Mouse (Mus musculus): ENCODE measurements around the gene Ctrl. TPM values are rescaled to one million over a fixed set of nuclear protein-coding genes. Genes with fewer than 3 reads are reported as not detected.
A peak's percentile ranks its signal among the peaks of the same experiment; 100 is the strongest.

Gene Ctrl
- polyA plus RNA-seq, 1 experiment from 2014 or later: 1.1 TPM

GRCm38 (mm10) chr8:105965905-105966341 is 32.3 kb upstream of the Ctrl start, which contains the start of gene Slc12a4:
Gene Slc12a4 (minus strand): TSS chr8:105966097.
- Histone ChIP-seq H3K27ac (ENCODE audit: low read depth, low read length) (no peak within 1 kb of the TSS), H3K4me1 (replicated peaks; ENCODE audit: control insufficient read depth, insufficient read depth, low read length) (0 out of 2 replicates have a peak, but pooled peaks cover 6% of the 10 kb centered on the region), H3K4me3 (ENCODE audit: low read depth, low read length) (peak within 1 kb of the TSS; percentile 55), H3K9ac (ENCODE audit: low read length) (peak within 1 kb of the TSS; percentile 62), H3K27me3 (ENCODE audit: control insufficient read depth, insufficient read depth, low read length) (peaks cover 19% of the 10 kb centered on the region), H3K9me3 (ENCODE audit: control insufficient read depth, low read length) (no peaks in the 10 kb centered on the region), H3K36me3 (ENCODE audit: control insufficient read depth, insufficient read depth, low read length) (no peaks in the 10 kb centered on the region), H3K4me2 (ENCODE audit: low read depth, low read length, severe bottlenecking) (peak within 1 kb of the TSS; percentile 82)
- WGBS: 2% methylated on average over 44 of the region's 47 CpGs
- DNase-seq (ENCODE audit: low spot score) (peak; percentile 83), ATAC-seq (replicated peaks; ENCODE audit: low FRiP score) (peak; percentile 78)

GRCm38 (mm10) chr8:105965266-105965904 is 31.7 kb upstream of the Ctrl start:
- 4% methylated on average over 40 of the region's 40 CpGs for WGBS
- Histone ChIP-seq H3K4me2 (ENCODE audit: low read depth, low read length, severe bottlenecking) (peak overlapping the region; percentile 82), H3K27ac (ENCODE audit: low read depth, low read length) (no peak overlapping the region), H3K4me1 (replicated peaks; ENCODE audit: control insufficient read depth, insufficient read depth, low read length) (0 out of 2 replicates have a peak, but pooled peaks cover 6% of the 10 kb centered on the region), H3K36me3 (ENCODE audit: control insufficient read depth, insufficient read depth, low read length) (no peaks in the 10 kb centered on the region), H3K4me3 (ENCODE audit: low read depth, low read length) (peak overlapping the region; percentile 55), H3K27me3 (ENCODE audit: control insufficient read depth, insufficient read depth, low read length) (peaks cover 19% of the 10 kb centered on the region), H3K9ac (ENCODE audit: low read length) (peak overlapping the region; percentile 62), H3K9me3 (ENCODE audit: control insufficient read depth, low read length) (no peaks in the 10 kb centered on the region)
- ATAC-seq (replicated peaks; ENCODE audit: low FRiP score): peak; percentile 76
- DNase-seq (ENCODE audit: low spot score): no peak

DNA sequence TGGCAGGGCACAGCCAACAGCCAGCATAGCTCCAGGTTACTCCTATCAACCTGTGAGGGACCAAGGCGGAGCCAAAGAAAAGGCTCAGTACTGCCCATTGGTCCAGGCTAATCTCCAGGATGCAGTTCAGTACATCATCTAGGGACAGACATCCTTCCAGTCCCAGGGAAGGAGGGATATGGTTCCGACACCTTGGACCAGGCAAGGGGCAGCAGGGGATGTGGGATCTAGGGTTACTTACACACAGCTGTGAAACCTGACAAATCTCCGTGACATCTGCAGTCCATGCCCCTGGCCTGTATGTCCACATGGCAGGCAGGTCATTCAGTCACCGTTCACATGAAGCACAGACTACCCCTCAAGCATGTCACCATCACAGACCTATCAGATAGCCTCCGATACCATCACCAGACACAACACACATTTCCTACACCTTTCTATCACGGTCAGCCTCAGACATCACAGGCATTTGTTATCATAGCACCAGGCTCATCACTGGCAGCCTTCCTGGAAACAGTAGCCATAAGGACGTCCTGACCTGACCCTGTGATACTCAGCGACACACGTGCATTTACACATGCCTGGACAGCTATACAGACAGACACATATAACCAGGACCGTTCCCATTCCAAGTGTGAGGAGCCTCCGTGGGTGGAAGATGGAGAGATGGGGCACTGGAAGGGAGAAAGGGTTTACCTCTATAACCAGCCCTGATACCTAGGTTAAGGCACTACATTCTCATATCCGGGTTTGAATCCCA is 31.0 kb upstream of the Ctrl start:
- peaks cover 19% of the 10 kb centered on the region for H3K27me3 ChIP-seq (ENCODE audit: control insufficient read depth, insufficient read depth, low read length)
- peak overlapping the region; percentile 82; the same call in 1 of the 2 replicates for H3K4me2 ChIP-seq (ENCODE audit: low read depth, low read length, severe bottlenecking)
- H3K36me3 ChIP-seq (ENCODE audit: control insufficient read depth, insufficient read depth, low read length): no peaks in the 10 kb centered on the region
- DNase-seq (ENCODE audit: low spot score): no peak
- 72% methylated on average over 12 of the region's 12 CpGs for WGBS
- 0 out of 2 replicates have a peak, but pooled peaks cover 6% of the 10 kb centered on the region for H3K4me1 ChIP-seq (replicated peaks; ENCODE audit: control insufficient read depth, insufficient read depth, low read length)
- H3K4me3 ChIP-seq (ENCODE audit: low read depth, low read length): peak overlapping the region; percentile 55; the same call in 1 of the 2 replicates
- no peak for ATAC-seq (replicated peaks; ENCODE audit: low FRiP score)
- H3K27ac ChIP-seq (ENCODE audit: low read depth, low read length): no peak overlapping the region
- no peaks in the 10 kb centered on the region for H3K9me3 ChIP-seq (ENCODE audit: control insufficient read depth, low read length)
- peak overlapping the region; percentile 62; the same call in 1 of the 2 replicates for H3K9ac ChIP-seq (ENCODE audit: low read length)

DNA sequence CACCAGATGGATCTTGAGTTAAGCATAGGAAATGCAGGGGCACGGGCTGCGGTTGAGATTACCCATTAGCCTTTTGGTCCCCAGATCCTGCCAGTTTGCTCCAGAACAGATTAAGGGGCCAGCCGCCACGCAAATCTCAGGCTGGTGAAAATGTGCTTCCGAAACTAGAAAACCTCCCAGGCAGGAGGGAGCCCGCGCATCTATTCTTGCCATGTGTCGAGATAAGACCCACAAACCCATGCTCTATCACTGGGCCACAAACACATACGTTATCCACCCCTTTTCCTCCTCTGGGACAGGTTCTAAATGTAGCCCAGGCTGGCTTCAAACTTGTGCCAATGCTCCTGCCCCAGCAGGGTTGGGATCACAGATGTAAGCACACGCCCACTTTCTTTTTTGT is 27.9 kb upstream of the Ctrl start:
- DNase-seq (ENCODE audit: low spot score): no peak
- WGBS: 86% methylated on average over 10 of the region's 10 CpGs

GRCm38 (mm10) chr8:105961101-105961500 is 27.4 kb upstream of the Ctrl start:
- no peaks in the 10 kb centered on the region for H3K36me3 ChIP-seq (ENCODE audit: control insufficient read depth, insufficient read depth, low read length)
- peak; percentile 46 for DNase-seq (ENCODE audit: low spot score)
- no peaks in the 10 kb centered on the region for H3K9me3 ChIP-seq (ENCODE audit: control insufficient read depth, low read length)
- no peak for ATAC-seq (replicated peaks; ENCODE audit: low FRiP score)
- no peak overlapping the region for H3K9ac ChIP-seq (ENCODE audit: low read length)
- no peak overlapping the region for H3K27ac ChIP-seq (ENCODE audit: low read depth, low read length)
- H3K4me1 ChIP-seq (replicated peaks; ENCODE audit: control insufficient read depth, insufficient read depth, low read length): 0 out of 2 replicates have a peak, but pooled peaks cover 4% of the 10 kb centered on the region
- H3K4me3 ChIP-seq (ENCODE audit: low read depth, low read length): no peak overlapping the region
- WGBS: 73% methylated on average over 14 of the region's 14 CpGs
- peaks cover 12% of the 10 kb centered on the region for H3K27me3 ChIP-seq (ENCODE audit: control insufficient read depth, insufficient read depth, low read length)
- H3K4me2 ChIP-seq (ENCODE audit: low read depth, low read length, severe bottlenecking): no peak overlapping the region

More for the DNA sequence above, 27.9 kb upstream of the Ctrl start:
- ATAC-seq (replicated peaks; ENCODE audit: low FRiP score): no peak
- no peak overlapping the region for H3K4me2 ChIP-seq (ENCODE audit: low read depth, low read length, severe bottlenecking)
- no peak overlapping the region for H3K9ac ChIP-seq (ENCODE audit: low read length)
- 0 out of 2 replicates have a peak, but pooled peaks cover 4% of the 10 kb centered on the region for H3K4me1 ChIP-seq (replicated peaks; ENCODE audit: control insufficient read depth, insufficient read depth, low read length)
- H3K9me3 ChIP-seq (ENCODE audit: control insufficient read depth, low read length): no peaks in the 10 kb centered on the region
- H3K36me3 ChIP-seq (ENCODE audit: control insufficient read depth, insufficient read depth, low read length): no peaks in the 10 kb centered on the region
- peaks cover 13% of the 10 kb centered on the region for H3K27me3 ChIP-seq (ENCODE audit: control insufficient read depth, insufficient read depth, low read length)
- H3K27ac ChIP-seq (ENCODE audit: low read depth, low read length): no peak overlapping the region
- H3K4me3 ChIP-seq (ENCODE audit: low read depth, low read length): no peak overlapping the region

DNA sequence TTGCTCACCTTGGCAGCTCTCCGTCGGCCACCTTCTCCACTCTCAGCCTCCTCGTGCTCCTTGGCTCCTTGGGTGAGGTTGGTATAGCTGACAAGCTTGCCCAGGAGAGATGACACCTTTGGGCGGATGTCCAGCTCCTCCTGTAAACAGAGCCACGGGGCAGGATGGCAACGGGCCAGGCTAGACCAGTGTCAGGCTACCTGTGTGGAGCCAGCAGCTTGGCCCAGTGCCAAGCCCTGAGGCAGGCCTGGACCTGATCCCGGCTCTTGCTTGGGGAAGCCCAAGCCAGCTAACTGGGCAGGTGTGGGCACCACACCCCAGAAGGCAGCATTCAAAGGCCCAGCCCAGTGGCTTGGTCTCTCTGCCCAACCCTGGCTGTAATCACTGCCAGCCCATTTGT is 25.7 kb upstream of the Ctrl start:
- no peaks in the 10 kb centered on the region for H3K4me1 ChIP-seq (replicated peaks; ENCODE audit: control insufficient read depth, insufficient read depth, low read length)
- no peak overlapping the region for H3K9ac ChIP-seq (ENCODE audit: low read length)
- no peaks in the 10 kb centered on the region for H3K27me3 ChIP-seq (ENCODE audit: control insufficient read depth, insufficient read depth, low read length)
- H3K4me2 ChIP-seq (ENCODE audit: low read depth, low read length, severe bottlenecking): no peak overlapping the region
- 94% methylated on average over 7 of the region's 7 CpGs for WGBS
- no peak overlapping the region for H3K4me3 ChIP-seq (ENCODE audit: low read depth, low read length)
- no peak for DNase-seq (ENCODE audit: low spot score)
- no peaks in the 10 kb centered on the region for H3K36me3 ChIP-seq (ENCODE audit: control insufficient read depth, insufficient read depth, low read length)
- H3K9me3 ChIP-seq (ENCODE audit: control insufficient read depth, low read length): no peaks in the 10 kb centered on the region
- no peak for ATAC-seq (replicated peaks; ENCODE audit: low FRiP score)
- no peak overlapping the region for H3K27ac ChIP-seq (ENCODE audit: low read depth, low read length)

- no peak overlapping the region for H3K9ac ChIP-seq (ENCODE audit: low read length)
- WGBS: 66% methylated on average over 3 of the region's 4 CpGs
Measured at GRCm38 (mm10) chr8:105957813-105958212, 24.2 kb upstream of the Ctrl start.

DNA sequence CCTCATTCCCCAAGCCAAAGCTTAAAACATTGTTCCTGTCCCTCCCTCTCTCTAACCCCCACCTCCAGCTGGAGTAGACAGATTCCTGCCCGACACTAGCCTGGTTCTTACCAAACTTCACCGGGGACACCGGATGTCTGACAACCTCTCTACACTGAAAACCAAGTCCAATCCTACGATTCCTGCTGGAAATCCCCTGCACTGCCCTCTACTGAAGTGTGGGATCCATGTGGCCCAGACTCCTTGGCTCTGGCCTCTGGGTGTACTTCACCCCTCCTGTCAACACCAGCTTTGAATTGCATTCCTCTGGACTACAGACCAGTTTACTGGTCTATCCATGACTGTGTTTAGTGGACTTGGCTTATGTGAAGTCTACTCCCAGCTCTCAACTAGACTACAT is 22.9 kb upstream of the Ctrl start:
- no peaks in the 10 kb centered on the region for H3K9me3 ChIP-seq (ENCODE audit: control insufficient read depth, low read length)
- H3K36me3 ChIP-seq (ENCODE audit: control insufficient read depth, insufficient read depth, low read length): no peaks in the 10 kb centered on the region
- no peak overlapping the region for H3K4me3 ChIP-seq (ENCODE audit: low read depth, low read length)
- no peaks in the 10 kb centered on the region for H3K27me3 ChIP-seq (ENCODE audit: control insufficient read depth, insufficient read depth, low read length)
- H3K9ac ChIP-seq (ENCODE audit: low read length): no peak overlapping the region
- H3K27ac ChIP-seq (ENCODE audit: low read depth, low read length): no peak overlapping the region
- ATAC-seq (replicated peaks; ENCODE audit: low FRiP score) (no peak), DNase-seq (ENCODE audit: low spot score) (no peak)
- no peak overlapping the region for H3K4me2 ChIP-seq (ENCODE audit: low read depth, low read length, severe bottlenecking)
- no peaks in the 10 kb centered on the region for H3K4me1 ChIP-seq (replicated peaks; ENCODE audit: control insufficient read depth, insufficient read depth, low read length)
- WGBS: 91% methylated on average over 4 of the region's 4 CpGs

More at GRCm38 (mm10) chr8:105957813-105958212, 24.2 kb upstream of the Ctrl start:
- no peaks in the 10 kb centered on the region for H3K27me3 ChIP-seq (ENCODE audit: control insufficient read depth, insufficient read depth, low read length)
- H3K4me2 ChIP-seq (ENCODE audit: low read depth, low read length, severe bottlenecking): no peak overlapping the region
- H3K4me3 ChIP-seq (ENCODE audit: low read depth, low read length): no peak overlapping the region
- no peaks in the 10 kb centered on the region for H3K36me3 ChIP-seq (ENCODE audit: control insufficient read depth, insufficient read depth, low read length)
- no peaks in the 10 kb centered on the region for H3K4me1 ChIP-seq (replicated peaks; ENCODE audit: control insufficient read depth, insufficient read depth, low read length)
- H3K9me3 ChIP-seq (ENCODE audit: control insufficient read depth, low read length): no peaks in the 10 kb centered on the region
- H3K27ac ChIP-seq (ENCODE audit: low read depth, low read length): no peak overlapping the region
- ATAC-seq (replicated peaks; ENCODE audit: low FRiP score): no peak
- DNase-seq (ENCODE audit: low spot score): no peak

All from forebrain, embryonic 11.5 days (tissue).